Mouse (Mus musculus) heart, embryonic 11.5 days (tissue): Measurements from ENCODE around the gene Ppp1r14b. TPM values are rescaled to one million over a fixed set of nuclear protein-coding genes. Genes with fewer than 3 reads are reported as not detected.

Experiments used
- ATAC-seq: fragments of 200-750 bp; cut with Nextera tagmentation; replicated peaks from 2 replicates; pipeline ENCODE4 v1.8.0; 2017; ENCODE audit warnings: moderate library complexity; ENCODE audit not compliant: insufficient number of reproducible peaks, low FRiP score, low TSS enrichment
- H3K27ac ChIP-seq: fragments of 300-500 bp; sonication (generic); 2 replicates; pipeline ENCODE4 v1.5.1; 2014; ENCODE audit warnings: mild to moderate bottlenecking, low read depth, low read length
- H3K27me3 ChIP-seq: fragments of 300-500 bp; sonication (generic); 2 replicates; pipeline ENCODE4 v1.6.1; 2014; ENCODE audit warnings: mild to moderate bottlenecking, low read length, mixed read lengths; ENCODE audit not compliant: control insufficient read depth, insufficient read depth
- H3K36me3 ChIP-seq: fragments of 300-500 bp; sonication (generic); 2 replicates; pipeline ENCODE4 v1.6.1; 2014; ENCODE audit warnings: mild to moderate bottlenecking, low read length, moderate library complexity, mixed read lengths; ENCODE audit not compliant: control insufficient read depth, insufficient read depth
- H3K4me1 ChIP-seq: fragments of 300-500 bp; sonication (generic); 2 replicates; pipeline ENCODE4 v1.6.1; 2014; ENCODE audit warnings: low read length; ENCODE audit not compliant: control insufficient read depth, insufficient read depth
- H3K4me2 ChIP-seq: fragments of 300-500 bp; sonication (generic); 2 replicates; pipeline ENCODE4 v1.6.1; 2014; ENCODE audit warnings: mild to moderate bottlenecking, moderate library complexity
- H3K4me3 ChIP-seq: fragments of 300-500 bp; sonication (generic); 2 replicates; pipeline ENCODE4 v1.5.1; 2014; ENCODE audit warnings: low read depth, low read length
- H3K9ac ChIP-seq: fragments of 300-500 bp; sonication (generic); 2 replicates; pipeline ENCODE4 v1.6.1; 2014; ENCODE audit warnings: mild to moderate bottlenecking, low read depth, low read length, moderate library complexity
- H3K9me3 ChIP-seq: fragments of 300-500 bp; sonication (generic); replicated peaks from 2 replicates; pipeline ENCODE4 v1.6.1; 2016; ENCODE audit warnings: low read length; ENCODE audit not compliant: control insufficient read depth
- WGBS: fragments of 180-500 bp; shearing (Covaris S2); extraction: QIAGEN DNeasy Blood & Tissue Kit; methylation state at CpG from one replicate; pipeline ENCODE4 v1.1.7; 2014; ENCODE audit not compliant: insufficient replicate concordance; 5-methylcytosine and 5-hydroxymethylcytosine counted together
- polyA plus RNA-seq: library from polyadenylated mRNA; unstranded; fragments of >200 nt; fragmentation: Nextera tagmentation; extraction: Ambion mirVana; gene quantifications from 2 replicates; pipeline ENCODE4 v1.2.1, GENCODE M21; 2014

The Ppp1r14b gene
- polyA plus RNA-seq, 1 experiment from 2014 or later, result 162 TPM

DNA sequence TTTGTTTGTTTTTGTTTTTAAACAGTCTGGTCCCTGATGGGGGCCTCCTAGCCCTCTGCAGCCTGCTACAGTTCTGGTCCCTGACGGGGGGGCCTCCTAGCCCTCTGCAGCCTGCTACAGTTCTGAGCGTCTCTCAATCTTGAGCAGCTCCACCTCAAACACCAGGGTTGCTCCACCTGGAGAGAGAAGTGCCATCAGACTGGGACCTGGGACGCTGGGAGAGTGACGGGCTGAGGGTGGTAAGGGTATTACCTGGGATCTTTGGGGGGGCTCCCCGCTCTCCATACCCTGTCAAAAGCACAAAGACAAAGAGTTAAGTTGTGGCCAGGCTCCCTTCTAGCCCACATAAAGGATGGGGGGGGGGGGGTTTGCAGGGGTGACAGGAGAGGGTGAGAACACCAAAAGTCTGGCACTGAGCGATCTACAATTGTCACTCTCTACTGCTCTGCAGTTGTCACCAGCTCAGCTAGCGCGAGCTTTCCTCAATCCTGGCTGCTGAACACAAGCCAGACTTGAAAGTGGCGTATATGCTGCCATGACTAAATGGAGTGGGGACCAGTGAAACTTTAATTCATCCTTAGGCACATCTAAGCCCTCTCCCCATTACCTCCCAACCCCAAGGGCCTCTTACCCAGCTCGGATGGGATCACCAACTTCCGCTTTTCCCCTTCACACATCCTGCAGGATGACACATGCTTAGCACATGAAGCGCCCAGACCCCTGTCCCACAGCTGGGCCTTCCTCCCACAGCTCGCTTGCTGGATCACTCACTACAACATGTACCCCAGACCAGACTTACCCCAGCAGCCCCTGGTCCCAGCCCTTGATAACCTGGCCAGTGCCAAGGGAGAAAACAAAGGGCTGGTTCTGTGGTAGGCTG is 3.2 kb downstream of the Ppp1r14b start:
- Histone ChIP-seq H3K27ac (peak overlapping the region; percentile 65; the same call in 1 of the 2 replicates), H3K36me3 (peaks cover 14% of the 10 kb centered on the region), H3K27me3 (no peaks in the 10 kb centered on the region), H3K9me3 (no peaks in the 10 kb centered on the region), H3K4me3 (peak overlapping the region; percentile 74; the same call in 1 of the 2 replicates), H3K4me2 (peak overlapping the region; percentile 94; the same call in 1 of the 2 replicates), H3K9ac (peak overlapping the region; percentile 74; the same call in 1 of the 2 replicates), H3K4me1 (peaks cover 44% of the 10 kb centered on the region)
- 70% methylated on average over 13 of the region's 13 CpGs for WGBS
- ATAC-seq, result no peak

DNA sequence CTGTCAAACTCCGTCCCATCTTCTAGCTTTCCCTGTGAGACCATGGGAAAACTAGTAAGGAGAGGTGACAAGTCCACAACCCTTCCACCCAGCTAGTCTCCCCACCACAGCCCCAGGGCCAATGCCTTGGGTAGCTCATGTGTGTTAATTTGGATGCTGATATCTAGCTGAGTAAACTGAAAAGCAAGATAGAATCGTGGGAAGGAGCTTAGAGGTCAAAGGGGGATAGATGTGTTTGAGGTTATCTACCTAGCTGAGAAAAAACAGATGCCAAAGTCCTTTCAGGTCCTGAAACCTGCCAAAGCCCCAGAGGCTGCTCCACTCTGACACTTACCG is 3.8 kb downstream of the Ppp1r14b start:
- peaks cover 17% of the 10 kb centered on the region for H3K36me3 ChIP-seq
- H3K9ac ChIP-seq, result peak overlapping the region; percentile 74
- H3K27ac ChIP-seq, result peak overlapping the region; percentile 65; the same call in 1 of the 2 replicates
- peak overlapping the region; percentile 94 for H3K4me2 ChIP-seq
- no peaks in the 10 kb centered on the region for H3K9me3 ChIP-seq
- H3K27me3 ChIP-seq, result no peaks in the 10 kb centered on the region
- H3K4me1 ChIP-seq, result peaks cover 44% of the 10 kb centered on the region
- peak overlapping the region; percentile 74 for H3K4me3 ChIP-seq
- 28% methylated on average over 3 of the region's 3 CpGs for WGBS
- no peak for ATAC-seq

DNA sequence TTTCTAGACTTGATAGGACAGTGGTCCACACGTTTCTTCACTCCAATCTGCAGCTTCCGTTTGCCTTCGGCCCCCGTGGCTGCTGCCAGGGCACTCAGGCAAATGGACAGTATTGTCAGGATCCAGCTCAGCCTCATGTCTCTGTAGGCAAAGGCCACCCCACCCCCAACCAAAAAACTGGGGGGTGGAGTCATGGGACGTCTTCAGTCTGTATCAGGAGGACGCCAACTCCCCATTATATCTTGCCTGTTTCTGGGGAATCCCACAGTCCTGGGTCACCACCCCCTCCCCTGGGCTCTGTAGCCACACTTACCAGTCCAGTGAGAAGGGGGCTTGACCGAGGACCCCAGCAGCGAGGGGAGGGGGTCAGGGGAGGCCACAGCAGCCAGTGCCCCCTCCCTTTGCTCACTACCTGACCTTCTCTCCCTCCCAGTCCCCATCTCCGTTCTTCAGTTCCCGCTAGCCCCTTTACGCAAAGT is 4.3 kb downstream of the Ppp1r14b start:
- 6% methylated on average over 11 of the region's 11 CpGs for WGBS
- peak overlapping the region; percentile 74 for H3K9ac ChIP-seq
- H3K36me3 ChIP-seq, result peaks cover 21% of the 10 kb centered on the region
- no peaks in the 10 kb centered on the region for H3K9me3 ChIP-seq
- peak overlapping the region; percentile 74 for H3K4me3 ChIP-seq
- peak overlapping the region; percentile 65 for H3K27ac ChIP-seq
- no peak for ATAC-seq
- no peaks in the 10 kb centered on the region for H3K27me3 ChIP-seq
- peak overlapping the region; percentile 94 for H3K4me2 ChIP-seq
- H3K4me1 ChIP-seq, result peaks cover 40% of the 10 kb centered on the region

DNA sequence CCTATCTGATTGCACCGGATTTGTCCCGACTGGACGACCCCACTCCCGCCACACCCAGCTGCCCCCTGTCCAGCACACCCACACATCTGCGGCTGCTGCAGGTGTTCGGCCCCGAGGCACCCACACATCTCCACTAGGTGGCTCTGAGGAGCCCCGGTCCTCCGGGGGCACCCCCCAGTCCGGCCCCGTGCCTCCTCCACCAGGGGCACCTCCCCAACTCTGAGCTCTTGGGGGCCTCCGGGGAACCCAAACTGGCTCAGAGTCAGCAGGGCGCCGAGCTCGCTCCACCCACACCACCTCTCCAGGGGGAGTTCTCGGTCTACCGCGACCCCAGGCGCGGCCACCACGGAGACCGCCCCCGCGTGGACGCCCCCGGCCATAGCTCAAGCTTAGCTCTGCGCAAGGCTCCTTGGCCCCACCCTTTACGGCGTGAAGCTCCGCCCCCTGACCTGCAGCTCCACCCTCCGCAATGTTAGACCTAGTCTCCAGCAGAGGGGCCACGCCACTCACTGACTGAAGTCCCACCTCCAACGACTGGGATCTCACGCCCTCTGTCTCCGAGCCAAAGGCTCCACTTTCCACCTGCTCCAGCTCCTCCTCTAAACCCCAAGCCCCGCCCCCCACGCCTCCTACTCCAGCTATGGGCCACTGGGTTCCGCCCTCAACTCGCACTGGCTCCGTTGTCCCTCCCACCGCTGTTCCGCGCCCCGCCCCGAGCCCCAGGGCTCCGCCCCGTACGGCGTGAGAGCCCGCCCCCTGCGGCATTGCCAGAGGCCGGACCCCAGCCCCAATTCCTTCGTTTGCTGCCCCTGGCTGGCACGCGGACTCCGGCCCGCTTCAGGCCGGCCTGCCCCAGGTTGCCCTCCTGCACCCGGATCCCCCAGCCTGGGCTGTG is 5.0 kb downstream of the Ppp1r14b start:
- ATAC-seq, result peak; percentile 90
- Histone ChIP-seq H3K4me2 (peak overlapping the region; percentile 94), H3K9ac (peak overlapping the region; percentile 89), H3K27me3 (no peaks in the 10 kb centered on the region), H3K9me3 (no peaks in the 10 kb centered on the region), H3K36me3 (peaks cover 23% of the 10 kb centered on the region), H3K4me3 (peak overlapping the region; percentile 74), H3K4me1 (peaks cover 39% of the 10 kb centered on the region), H3K27ac (peak overlapping the region; percentile 96)
- WGBS, result under 1% methylated on average over 53 of the region's 59 CpGs

DNA sequence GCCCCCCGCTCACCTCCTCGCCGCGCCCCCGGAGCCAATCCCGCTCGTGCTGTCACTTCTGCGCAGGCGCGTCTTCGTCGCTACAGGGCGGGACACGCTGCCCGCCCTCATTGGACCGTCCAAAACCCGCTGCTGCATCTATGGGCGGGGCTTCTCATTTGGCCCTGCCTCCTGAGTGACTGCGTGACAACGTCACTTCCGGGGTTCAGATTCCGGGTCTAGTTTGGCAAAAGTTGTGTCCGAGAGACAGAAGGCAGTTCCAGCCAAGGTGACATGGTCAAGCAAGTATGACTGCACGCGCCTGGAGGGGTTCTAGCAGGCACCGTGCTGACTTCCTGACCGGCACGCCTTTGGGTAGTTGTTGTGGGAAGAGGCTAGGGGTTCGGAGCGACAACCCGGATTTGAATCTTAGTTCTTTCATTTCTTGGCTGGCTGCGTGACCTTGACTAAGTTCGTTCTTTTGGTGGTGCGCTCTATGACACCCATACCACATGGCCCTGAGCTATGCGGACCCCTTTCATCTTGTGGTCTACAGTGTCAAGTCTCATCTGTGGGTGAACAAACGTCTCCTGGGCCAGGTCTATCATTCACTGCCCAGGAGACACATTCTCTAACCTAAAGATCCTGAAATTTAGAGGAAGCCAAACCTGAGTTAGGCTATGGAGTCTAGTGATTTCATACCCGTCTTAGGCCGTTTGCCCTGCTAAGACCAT is 5.8 kb downstream of the Ppp1r14b start, which contains the start of gene Fkbp2:
Gene Fkbp2 (minus strand): TSS at position 121 of the 713 bp plus-strand sequence.
- H3K4me2 ChIP-seq, result peak within 1 kb of the TSS; percentile 94
- peaks cover 39% of the 10 kb centered on the region for H3K4me1 ChIP-seq
- peak within 1 kb of the TSS; percentile 74 for H3K4me3 ChIP-seq
- H3K36me3 ChIP-seq, result peaks cover 28% of the 10 kb centered on the region
- WGBS, result 1% methylated on average over 38 of the region's 38 CpGs
- ATAC-seq, result peak; percentile 87
- H3K27me3 ChIP-seq, result no peaks in the 10 kb centered on the region
- H3K27ac ChIP-seq, result peak within 1 kb of the TSS; percentile 96
- H3K9ac ChIP-seq, result peak within 1 kb of the TSS; percentile 89
- no peaks in the 10 kb centered on the region for H3K9me3 ChIP-seq

DNA sequence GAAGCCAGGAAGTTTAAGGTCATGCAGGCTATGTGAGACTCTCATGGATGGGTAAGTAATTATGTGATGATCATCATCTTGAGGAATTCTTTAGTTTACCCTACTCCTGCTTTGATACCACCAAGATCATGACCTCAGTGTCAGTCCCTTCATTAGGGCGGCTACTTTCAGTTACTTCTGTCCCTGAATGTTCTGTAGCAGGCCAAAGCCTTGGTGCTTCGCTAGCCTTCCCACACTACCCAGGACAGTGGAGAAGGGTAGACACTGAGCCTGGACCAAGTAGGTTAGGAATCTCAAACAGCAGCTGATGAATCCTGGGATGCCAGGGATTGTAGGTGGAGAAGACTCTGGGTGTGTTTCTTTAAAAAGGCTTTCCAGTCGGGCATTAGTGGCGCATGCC is 6.7 kb downstream of the Ppp1r14b start:
- no peaks in the 10 kb centered on the region for H3K27me3 ChIP-seq
- peaks cover 40% of the 10 kb centered on the region for H3K4me1 ChIP-seq
- H3K9me3 ChIP-seq, result no peaks in the 10 kb centered on the region
- H3K4me3 ChIP-seq, result peak overlapping the region; percentile 74; the same call in 1 of the 2 replicates
- no peak overlapping the region for H3K27ac ChIP-seq
- H3K36me3 ChIP-seq, result peaks cover 28% of the 10 kb centered on the region
- ATAC-seq, result no peak
- 87% methylated on average over 4 of the region's 4 CpGs for WGBS
- H3K4me2 ChIP-seq, result peak overlapping the region; percentile 94
- H3K9ac ChIP-seq, result peak overlapping the region; percentile 89; the same call in 1 of the 2 replicates

DNA sequence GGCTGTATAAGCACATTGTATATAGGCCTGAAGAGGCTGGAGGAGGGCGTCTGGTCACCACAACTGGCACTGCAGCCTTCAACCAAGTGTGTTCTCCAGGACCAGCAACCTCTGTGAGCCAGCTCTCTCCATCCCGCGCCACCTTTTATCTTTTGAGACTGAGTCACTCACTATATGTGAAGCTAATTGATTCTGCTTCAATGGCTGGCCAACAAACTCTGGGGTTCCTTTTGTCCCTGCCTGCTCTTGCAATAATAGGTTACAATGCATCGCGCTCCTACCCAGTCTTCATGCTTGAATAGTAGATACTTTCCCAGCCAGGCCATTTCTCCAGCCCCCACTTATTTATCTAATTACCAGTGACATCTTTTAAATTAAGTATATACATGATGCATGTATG is 8.9 kb downstream of the Ppp1r14b start:
- Histone ChIP-seq H3K27ac (no peak overlapping the region), H3K4me1 (peaks cover 33% of the 10 kb centered on the region), H3K4me3 (no peak overlapping the region), H3K9ac (no peak overlapping the region), H3K9me3 (no peaks in the 10 kb centered on the region), H3K27me3 (no peaks in the 10 kb centered on the region), H3K36me3 (peaks cover 21% of the 10 kb centered on the region), H3K4me2 (no peak overlapping the region)
- WGBS, result 95% methylated on average over 5 of the region's 5 CpGs
- ATAC-seq, result no peak

DNA sequence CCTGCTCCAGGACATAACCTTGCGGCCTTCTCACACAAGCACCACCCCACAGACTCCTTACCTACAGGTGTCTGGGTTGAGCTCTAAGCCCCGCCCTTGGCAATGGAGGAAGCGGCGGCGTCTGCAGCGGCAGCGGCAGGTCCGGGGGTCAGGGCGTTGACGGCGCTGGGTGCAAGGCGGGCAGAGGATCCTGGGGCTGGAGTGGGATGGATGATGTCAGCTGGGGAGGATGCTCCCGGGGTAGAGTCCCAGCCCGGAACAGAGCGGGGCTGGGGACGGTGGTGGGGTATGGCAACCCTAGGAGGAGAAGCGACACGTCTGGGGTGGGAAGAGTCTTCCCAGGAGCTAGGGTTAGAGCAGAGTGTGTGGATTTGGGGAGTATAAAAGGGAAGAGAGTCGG is 10.5 kb downstream of the Ppp1r14b start:
- H3K4me2 ChIP-seq, result no peak overlapping the region
- H3K36me3 ChIP-seq, result peaks cover 24% of the 10 kb centered on the region
- no peak for ATAC-seq
- H3K4me1 ChIP-seq, result peaks cover 24% of the 10 kb centered on the region
- H3K9ac ChIP-seq, result 0 out of 2 replicates have a peak overlapping the region, but pooled peaks have one; percentile 0
- no peaks in the 10 kb centered on the region for H3K9me3 ChIP-seq
- 84% methylated on average over 19 of the region's 19 CpGs for WGBS
- H3K27ac ChIP-seq, result no peak overlapping the region
- H3K27me3 ChIP-seq, result no peaks in the 10 kb centered on the region
- H3K4me3 ChIP-seq, result no peak overlapping the region
